Mouse (Mus musculus): ENCODE data around the gene Ccdc158. TPM values are rescaled to one million over a fixed set of nuclear protein-coding genes. Genes with fewer than 3 reads are reported as not detected.

Ccdc158 gene
- polyA plus RNA-seq, 1 experiment from 2014 or later: 0.47 TPM

DNA sequence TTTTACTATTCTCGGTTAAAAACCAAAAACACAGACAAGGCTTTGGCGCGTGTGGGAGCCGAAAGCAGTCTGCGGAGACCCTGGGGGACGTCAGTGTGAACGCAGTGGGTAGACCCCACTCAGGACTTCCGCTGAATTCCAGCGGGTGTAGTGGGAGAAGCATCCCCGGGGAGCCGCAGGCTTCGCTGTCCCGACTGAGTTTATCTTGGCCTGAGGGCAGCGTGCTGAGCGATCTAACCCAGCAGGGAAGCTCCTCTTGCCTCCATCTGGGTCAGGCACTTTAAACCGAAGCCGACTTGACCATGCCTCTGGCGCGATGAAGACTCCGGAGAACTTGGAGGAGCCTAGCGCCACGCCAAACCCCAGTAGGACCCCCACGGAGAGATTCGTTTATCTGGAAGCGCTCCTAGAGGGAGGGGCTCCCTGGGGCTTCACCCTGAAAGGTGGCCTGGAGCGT is 8.3 kb upstream of the Ccdc158 start, which contains the start of gene Shroom3:
TSS of gene Shroom3 (plus strand) at position 85 of the 457 bp plus-strand sequence.
- peak within 1 kb of the TSS; percentile 52 for H3K27ac ChIP-seq (replicated peaks)
- H3K36me3 ChIP-seq: no peaks in the 10 kb centered on the region
- H3K4me3 ChIP-seq: peak within 1 kb of the TSS; percentile 55
- H3K27me3 ChIP-seq: 0 out of 2 replicates have a peak, but pooled peaks cover 10% of the 10 kb centered on the region
- ATAC-seq (ENCODE audit: low read depth): peak; percentile 37; the same call in 1 of the 2 replicates
- WGBS: under 1% methylated on average over 26 of the region's 26 CpGs
- peak within 1 kb of the TSS; percentile 98 for H3K4me2 ChIP-seq
- H3K9me3 ChIP-seq: no peaks in the 10 kb centered on the region
- H3K9ac ChIP-seq: peak within 1 kb of the TSS; percentile 77
- peaks cover 15% of the 10 kb centered on the region for H3K4me1 ChIP-seq (replicated peaks)

DNA sequence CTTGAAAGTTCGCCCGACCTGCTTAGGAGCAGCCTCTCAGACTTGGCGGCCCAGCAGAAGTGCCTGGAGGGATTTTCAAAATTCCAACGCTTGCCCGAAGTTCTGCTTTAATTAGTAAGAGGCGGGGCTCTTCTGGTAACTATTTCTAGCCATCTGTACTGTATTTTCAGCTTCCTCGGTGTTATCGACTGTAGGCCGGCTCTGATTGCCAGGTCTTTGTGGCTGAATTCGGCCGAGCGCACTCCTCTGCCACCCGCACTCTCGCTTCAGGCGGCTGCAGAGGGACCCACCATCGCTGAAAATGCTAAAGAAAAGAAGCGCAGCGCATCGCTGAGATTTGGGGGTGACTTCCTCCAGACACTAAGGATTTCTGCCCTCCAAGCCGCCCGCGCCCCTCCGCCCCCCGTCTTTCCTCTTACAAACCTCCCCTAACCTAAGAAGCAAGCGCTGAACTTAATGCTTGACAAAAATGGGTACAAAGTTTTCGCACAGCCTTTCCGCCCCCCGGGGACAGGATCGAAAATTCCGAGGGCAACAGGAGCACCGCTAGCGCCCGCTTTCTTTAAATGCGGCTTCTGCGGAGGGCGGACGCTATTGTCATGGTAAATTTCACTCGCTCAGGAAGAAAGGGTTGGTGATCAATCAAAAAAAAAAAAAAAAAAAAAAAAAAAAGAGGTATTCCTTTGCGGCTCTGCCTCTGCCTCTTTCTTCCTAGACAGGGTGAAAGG is 7.7 kb upstream of the Ccdc158 start:
- peak overlapping the region; percentile 55 for H3K4me3 ChIP-seq
- peak overlapping the region; percentile 77 for H3K9ac ChIP-seq
- H3K36me3 ChIP-seq: no peaks in the 10 kb centered on the region
- H3K27ac ChIP-seq (replicated peaks): peak overlapping the region; percentile 52
- WGBS: 1% methylated on average over 39 of the region's 39 CpGs
- H3K9me3 ChIP-seq: no peaks in the 10 kb centered on the region
- H3K4me1 ChIP-seq (replicated peaks): peaks cover 15% of the 10 kb centered on the region
- 0 out of 2 replicates have a peak, but pooled peaks cover 10% of the 10 kb centered on the region for H3K27me3 ChIP-seq
- peak overlapping the region; percentile 98 for H3K4me2 ChIP-seq
- 0 out of 2 replicates have a peak, but pooled peaks have one; percentile 24 for ATAC-seq (ENCODE audit: low read depth)

GRCm38 (mm10) chr5:92681861-92682260 is 6.8 kb upstream of the Ccdc158 start:
- 88% methylated on average over 10 of the region's 10 CpGs for WGBS
- no peak for ATAC-seq (ENCODE audit: low read depth)
- H3K27me3 ChIP-seq: 0 out of 2 replicates have a peak, but pooled peaks cover 10% of the 10 kb centered on the region

DNA sequence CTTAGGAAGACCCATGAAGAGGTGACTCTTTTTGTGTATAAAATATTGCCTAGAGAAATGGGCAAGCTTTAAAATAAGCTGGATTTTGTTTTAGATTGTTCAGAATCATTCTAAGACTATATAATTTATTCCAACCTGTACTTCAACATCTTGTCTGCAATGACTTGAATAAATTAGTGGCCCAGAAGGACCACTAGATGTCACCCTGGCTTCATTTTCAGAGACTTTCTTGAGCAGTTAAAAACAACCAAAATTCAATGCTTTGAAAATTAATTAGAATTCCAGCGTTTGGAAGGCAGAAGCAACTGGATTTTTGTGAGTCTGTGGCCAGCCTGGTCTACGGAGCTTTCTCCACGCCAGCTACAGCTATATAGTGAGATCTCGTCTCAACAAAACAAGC is 4.4 kb upstream of the Ccdc158 start:
- no peaks in the 10 kb centered on the region for H3K9me3 ChIP-seq
- H3K4me3 ChIP-seq: no peak overlapping the region
- H3K4me2 ChIP-seq: no peak overlapping the region
- no peak overlapping the region for H3K27ac ChIP-seq (replicated peaks)
- H3K9ac ChIP-seq: no peak overlapping the region
- 0 out of 2 replicates have a peak, but pooled peaks cover 10% of the 10 kb centered on the region for H3K27me3 ChIP-seq
- no peak for ATAC-seq (ENCODE audit: low read depth)
- WGBS: 29% methylated on average over 4 of the region's 4 CpGs
- no peaks in the 10 kb centered on the region for H3K36me3 ChIP-seq
- H3K4me1 ChIP-seq (replicated peaks): peaks cover 24% of the 10 kb centered on the region

More at GRCm38 (mm10) chr5:92681861-92682260, 6.8 kb upstream of the Ccdc158 start:
- no peaks in the 10 kb centered on the region for H3K9me3 ChIP-seq
- no peaks in the 10 kb centered on the region for H3K36me3 ChIP-seq
- no peak overlapping the region for H3K4me2 ChIP-seq
- no peak overlapping the region for H3K9ac ChIP-seq
- no peak overlapping the region for H3K27ac ChIP-seq (replicated peaks)
- H3K4me1 ChIP-seq (replicated peaks): peaks cover 15% of the 10 kb centered on the region
- no peak overlapping the region for H3K4me3 ChIP-seq

- Histone ChIP-seq H3K4me2 (peak overlapping the region; percentile 69), H3K27ac (replicated peaks) (no peak overlapping the region), H3K4me1 (replicated peaks) (peaks cover 12% of the 10 kb centered on the region), H3K36me3 (no peaks in the 10 kb centered on the region), H3K27me3 (no peaks in the 10 kb centered on the region), H3K4me3 (peak overlapping the region; percentile 44), H3K9ac (peak overlapping the region; percentile 61), H3K9me3 (no peaks in the 10 kb centered on the region)
- WGBS: 1% methylated on average over 9 of the region's 9 CpGs
- ATAC-seq (ENCODE audit: low read depth): no peak
These were observed 476 bp upstream of the Ccdc158 start for GRCm38 (mm10) chr5:92675574-92675920.

GRCm38 (mm10) chr5:92666860-92667259 is 8.2 kb downstream of the Ccdc158 start:
- 82% methylated on average over 5 of the region's 5 CpGs for WGBS
- Histone ChIP-seq H3K4me1 (replicated peaks) (no peaks in the 10 kb centered on the region), H3K9ac (no peak overlapping the region), H3K36me3 (no peaks in the 10 kb centered on the region), H3K4me3 (no peak overlapping the region), H3K4me2 (no peak overlapping the region), H3K27ac (replicated peaks) (no peak overlapping the region), H3K27me3 (no peaks in the 10 kb centered on the region), H3K9me3 (no peaks in the 10 kb centered on the region)
- no peak for ATAC-seq (ENCODE audit: low read depth)

DNA sequence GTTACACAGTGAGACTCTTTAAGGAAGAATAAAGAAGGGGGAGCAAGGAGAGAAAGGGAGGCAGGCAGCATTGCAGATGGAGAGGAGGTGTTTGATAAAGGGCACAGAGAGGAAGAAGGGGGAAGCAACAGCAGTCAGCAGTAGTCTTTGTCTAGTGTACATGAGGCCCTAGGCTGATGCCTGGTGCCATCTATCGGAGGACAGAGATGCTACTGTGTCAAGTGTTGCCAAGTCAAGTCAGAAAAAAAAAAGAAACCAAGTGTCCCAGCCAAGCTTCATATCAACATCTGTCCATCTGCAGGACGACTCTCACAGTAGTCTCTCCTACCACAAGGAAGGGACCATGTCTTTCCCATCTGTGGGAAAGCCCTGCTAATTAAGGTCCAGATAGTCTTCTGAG is 10.8 kb downstream of the Ccdc158 start:
- Histone ChIP-seq H3K4me1 (replicated peaks) (no peaks in the 10 kb centered on the region), H3K9me3 (no peaks in the 10 kb centered on the region), H3K4me2 (no peak overlapping the region), H3K36me3 (no peaks in the 10 kb centered on the region), H3K9ac (no peak overlapping the region), H3K27ac (replicated peaks) (no peak overlapping the region), H3K27me3 (no peaks in the 10 kb centered on the region), H3K4me3 (no peak overlapping the region)
- 84% methylated on average over 2 of the region's 2 CpGs for WGBS
- no peak for ATAC-seq (ENCODE audit: low read depth)

GRCm38 (mm10) chr5:92656256-92656655 is 18.8 kb downstream of the Ccdc158 start:
- WGBS: 26% methylated on average over 1 of the region's 1 CpGs
- H3K9ac ChIP-seq: no peak overlapping the region
- H3K4me3 ChIP-seq: no peak overlapping the region
- no peaks in the 10 kb centered on the region for H3K27me3 ChIP-seq
- ATAC-seq (ENCODE audit: low read depth): no peak
- no peaks in the 10 kb centered on the region for H3K4me1 ChIP-seq (replicated peaks)
- no peaks in the 10 kb centered on the region for H3K36me3 ChIP-seq
- H3K4me2 ChIP-seq: no peak overlapping the region
- H3K9me3 ChIP-seq: no peaks in the 10 kb centered on the region
- no peak overlapping the region for H3K27ac ChIP-seq (replicated peaks)

DNA sequence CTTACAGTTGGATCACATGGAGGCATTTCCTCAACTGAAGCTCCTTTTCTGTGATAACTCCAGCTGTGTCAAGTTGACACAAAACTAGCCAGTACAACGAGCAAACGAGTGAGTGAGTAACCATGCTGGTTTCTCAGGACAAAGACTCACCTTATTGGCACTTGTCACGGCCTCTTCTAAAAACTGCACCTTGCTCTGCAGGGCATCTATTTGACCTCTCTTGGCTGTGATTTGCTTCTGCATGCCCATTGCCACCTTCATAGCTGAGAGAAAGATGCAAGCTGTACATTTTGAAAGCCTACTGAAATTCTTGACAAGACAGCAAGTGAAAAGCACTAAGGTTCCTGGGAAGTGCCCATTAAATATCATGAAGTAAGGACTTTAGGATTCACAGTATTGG is 34.2 kb downstream of the Ccdc158 start:
- no peaks in the 10 kb centered on the region for H3K9me3 ChIP-seq
- no peak for ATAC-seq (ENCODE audit: low read depth)
- H3K4me3 ChIP-seq: no peak overlapping the region
- 90% methylated on average over 3 of the region's 3 CpGs for WGBS
- H3K4me1 ChIP-seq (replicated peaks): no peaks in the 10 kb centered on the region
- H3K4me2 ChIP-seq: no peak overlapping the region
- no peaks in the 10 kb centered on the region for H3K36me3 ChIP-seq
- H3K27me3 ChIP-seq: no peaks in the 10 kb centered on the region
- H3K9ac ChIP-seq: no peak overlapping the region
- no peak overlapping the region for H3K27ac ChIP-seq (replicated peaks)

- H3K27ac ChIP-seq (replicated peaks): no peak overlapping the region
- no peak overlapping the region for H3K9ac ChIP-seq
- H3K4me3 ChIP-seq: no peak overlapping the region
- no peaks in the 10 kb centered on the region for H3K36me3 ChIP-seq
- no peaks in the 10 kb centered on the region for H3K9me3 ChIP-seq
- ATAC-seq (ENCODE audit: low read depth): no peak
- 87% methylated on average over 5 of the region's 5 CpGs for whole genome bisulfite sequencing
- no peak overlapping the region for H3K4me2 ChIP-seq
- H3K27me3 ChIP-seq: no peaks in the 10 kb centered on the region
- H3K4me1 ChIP-seq (replicated peaks): no peaks in the 10 kb centered on the region
These were observed 39.2 kb downstream of the Ccdc158 start for GRCm38 (mm10) chr5:92635891-92636290.

DNA sequence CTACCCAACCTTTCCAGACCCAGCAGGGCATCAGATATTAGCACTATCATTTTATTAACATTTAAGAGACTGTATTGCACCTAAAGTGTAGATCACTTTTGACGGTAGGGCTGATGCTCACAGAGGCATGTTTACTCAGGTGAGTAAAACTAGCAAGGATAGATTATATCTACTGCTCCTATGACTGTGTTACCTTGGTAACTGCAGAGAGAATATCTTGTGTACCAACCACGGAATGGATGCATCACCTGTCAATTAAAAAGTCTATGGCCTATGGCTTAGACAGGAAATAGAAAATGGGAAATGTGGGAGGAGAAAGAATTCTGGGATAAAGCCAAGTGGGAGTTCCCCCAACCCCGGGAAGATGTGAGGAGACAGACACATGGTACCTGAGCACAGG is 40.2 kb downstream of the Ccdc158 start:
- Histone ChIP-seq H3K36me3 (no peaks in the 10 kb centered on the region), H3K27ac (replicated peaks) (no peak overlapping the region), H3K4me1 (replicated peaks) (no peaks in the 10 kb centered on the region), H3K4me3 (no peak overlapping the region), H3K4me2 (no peak overlapping the region), H3K27me3 (no peaks in the 10 kb centered on the region), H3K9me3 (no peaks in the 10 kb centered on the region), H3K9ac (no peak overlapping the region)
- no peak for ATAC-seq (ENCODE audit: low read depth)
- 82% methylated on average over 3 of the region's 3 CpGs for WGBS

DNA sequence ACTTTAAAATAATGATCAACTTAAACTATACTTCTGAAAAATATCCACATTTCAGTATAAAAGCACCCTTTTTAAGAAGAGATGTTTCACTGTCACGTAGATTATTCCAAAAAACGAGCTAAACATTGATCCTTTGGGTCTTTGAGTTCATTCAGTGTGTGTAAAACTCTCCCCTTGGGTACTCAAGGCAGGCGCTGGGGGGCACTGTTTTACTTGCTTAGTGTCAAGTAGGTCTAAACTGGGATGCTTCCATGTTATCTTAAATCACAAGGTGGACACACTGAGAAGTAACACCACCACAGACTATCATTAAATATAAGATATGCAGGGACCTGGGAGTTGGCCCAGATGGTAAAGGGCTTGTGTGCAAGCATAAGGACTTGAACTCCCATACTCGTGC is 41.5 kb downstream of the Ccdc158 start:
- Histone ChIP-seq H3K4me2 (no peak overlapping the region), H3K4me3 (no peak overlapping the region), H3K4me1 (replicated peaks) (no peaks in the 10 kb centered on the region), H3K27ac (replicated peaks) (no peak overlapping the region), H3K27me3 (no peaks in the 10 kb centered on the region), H3K9me3 (no peaks in the 10 kb centered on the region), H3K9ac (no peak overlapping the region), H3K36me3 (no peaks in the 10 kb centered on the region)
- ATAC-seq (ENCODE audit: low read depth): no peak
- WGBS: 65% methylated on average over 4 of the region's 4 CpGs

DNA sequence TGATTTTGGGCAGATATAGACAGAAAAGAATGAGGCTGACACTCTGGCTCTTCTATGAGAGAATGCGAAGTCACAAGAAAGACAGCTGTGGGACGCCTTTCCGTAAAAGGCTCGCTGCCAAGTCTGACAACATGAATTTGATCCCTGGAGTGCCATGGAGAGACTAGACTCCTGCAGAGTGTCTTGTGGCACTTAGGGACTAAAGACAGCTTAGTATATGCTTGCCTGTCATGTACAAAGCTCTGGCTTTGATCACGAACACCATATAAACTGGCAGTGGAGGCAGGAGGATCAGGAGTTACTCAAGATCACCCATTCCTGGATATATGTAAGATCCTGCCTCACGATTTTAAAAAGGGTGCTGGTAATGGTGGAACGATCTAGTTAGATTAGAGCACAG is 47.2 kb downstream of the Ccdc158 start:
- WGBS: 89% methylated on average over 7 of the region's 7 CpGs
- Histone ChIP-seq H3K36me3 (no peaks in the 10 kb centered on the region), H3K4me3 (no peak overlapping the region), H3K9me3 (0 out of 2 replicates have a peak, but pooled peaks cover 6% of the 10 kb centered on the region), H3K27ac (replicated peaks) (no peak overlapping the region), H3K27me3 (no peaks in the 10 kb centered on the region), H3K4me2 (no peak overlapping the region), H3K4me1 (replicated peaks) (no peaks in the 10 kb centered on the region), H3K9ac (no peak overlapping the region)
- ATAC-seq (ENCODE audit: low read depth): no peak
